In genomic region chr4:124808511-124808910, GRCm38 (mm10) we compare ENCODE assay signal across 17 mouse cellular contexts. TPM values are rescaled to one million over a fixed set of nuclear protein-coding genes. Genes with fewer than 3 reads are reported as not detected.
DNase-seq lines count a peak whose midpoint lies in the region; ATAC-seq and TF ChIP-seq lines count a peak whose summit lies in the region.
"Had no signal": no experiment of that assay in that cellular context is flagged by ENCODE, and none has a peak within 500 bp of the region (broad histone marks: within the 10 kb centered on the region; RNA-seq: fewer than 3 reads in every experiment).

No protein-coding gene starts in this region.

- H3K36me3 ChIP-seq in heart, postnatal 0 days (replicated peaks; ENCODE audit: control insufficient read depth, insufficient read depth, low read length): peaks cover 38% of the 10 kb centered on the region
- peaks cover 75% of the 10 kb centered on the region for H3K36me3 ChIP-seq in liver, embryonic 15.5 days (replicated peaks)
- peaks cover 6% of the 10 kb centered on the region; the same call in 1 of the 2 replicates for H3K36me3 ChIP-seq in stomach, postnatal 0 days (ENCODE audit: control insufficient read depth, insufficient read depth, low read length)

- no peaks in the 10 kb centered on the region for H3K9me3 ChIP-seq in heart, postnatal 0 days (replicated peaks; ENCODE audit: control insufficient read depth, low read length)
- no peaks in the 10 kb centered on the region for H3K9me3 ChIP-seq in liver, embryonic 15.5 days (replicated peaks)
- no peaks in the 10 kb centered on the region for H3K9me3 ChIP-seq in stomach, postnatal 0 days (ENCODE audit: control insufficient read depth, low read length)
- H3K9me3 ChIP-seq: embryonic facial prominence, embryonic 12.5 days; forebrain, embryonic 10.5 days; hindbrain, embryonic 15.5 days; limb, embryonic 12.5 days; midbrain, embryonic 13.5 days had no signal

- 59% methylated on average over 5 of the region's 5 CpGs for WGBS in heart, postnatal 0 days
- 59% methylated on average over 5 of the region's 5 CpGs for WGBS in liver, embryonic 15.5 days (ENCODE audit: insufficient replicate concordance)
- 74% methylated on average over 5 of the region's 5 CpGs for WGBS in stomach, postnatal 0 days

- H3K9ac ChIP-seq in heart, postnatal 0 days (replicated peaks; ENCODE audit: low read depth, low read length): no peak overlapping the region
- no peak overlapping the region for H3K9ac ChIP-seq in liver, embryonic 15.5 days
- H3K9ac ChIP-seq in stomach, postnatal 0 days (ENCODE audit: low read length): no peak overlapping the region
- H3K9ac ChIP-seq: embryonic facial prominence, embryonic 12.5 days; hindbrain, embryonic 15.5 days; limb, embryonic 12.5 days; midbrain, embryonic 13.5 days had no signal

- ATAC-seq in heart, postnatal 0 days (ENCODE audit: insufficient read depth, low read depth): peak; percentile 51; the same call in 1 of the 2 replicates
- peak; percentile 38; the same call in 1 of the 2 replicates for ATAC-seq in liver, embryonic 15.5 days (ENCODE audit: insufficient read depth)
- ATAC-seq in stomach, postnatal 0 days (ENCODE audit: low FRiP score, low TSS enrichment): no peak
- ATAC-seq: midbrain, embryonic 13.5 days; Patski had no signal

- H3K4me3 ChIP-seq in heart, postnatal 0 days (ENCODE audit: low read depth, low read length): no peak overlapping the region
- H3K4me3 ChIP-seq in liver, embryonic 15.5 days (replicated peaks): no peak overlapping the region
- H3K4me3 ChIP-seq in stomach, postnatal 0 days (ENCODE audit: low read depth, low read length): no peak overlapping the region
- H3K4me3 ChIP-seq: embryonic facial prominence, embryonic 12.5 days; forebrain, embryonic 10.5 days; hindbrain, embryonic 15.5 days; left cerebral cortex, adult 2 months; limb, embryonic 12.5 days; midbrain, embryonic 13.5 days had no signal

- no peak overlapping the region for H3K4me2 ChIP-seq in heart, postnatal 0 days (ENCODE audit: low read depth, low read length)
- no peak overlapping the region for H3K4me2 ChIP-seq in liver, embryonic 15.5 days
- H3K4me2 ChIP-seq in stomach, postnatal 0 days (replicated peaks; ENCODE audit: low read depth): no peak overlapping the region
- H3K4me2 ChIP-seq: embryonic facial prominence, embryonic 12.5 days; hindbrain, embryonic 15.5 days; limb, embryonic 12.5 days; midbrain, embryonic 13.5 days had no signal

- peak; percentile 21 for DNase-seq in adrenal gland, postnatal 14 days
- no peak for DNase-seq in adrenal gland, postnatal 4 days (ENCODE audit: low spot score in 2 of 2)
- DNase-seq in kidney, adult 9 months: peak; percentile 42
- no peak for DNase-seq in kidney, adult 11 months
- DNase-seq in heart, postnatal 0 days (ENCODE audit: low spot score): peak; percentile 26
- DNase-seq in stomach, postnatal 0 days (ENCODE audit: low spot score): no peak
- DNase-seq in testis, postnatal 10 days (ENCODE audit: low spot score): no peak
- DNase-seq: adrenal gland, adult 2 months; lung, postnatal 14 days had no signal

- peaks cover 2% of the 10 kb centered on the region; the same call in 1 of the 2 replicates for H3K4me1 ChIP-seq in heart, postnatal 0 days (ENCODE audit: control insufficient read depth, insufficient read depth)
- peaks cover 70% of the 10 kb centered on the region for H3K4me1 ChIP-seq in liver, embryonic 15.5 days (replicated peaks)
- no peaks in the 10 kb centered on the region for H3K4me1 ChIP-seq in stomach, postnatal 0 days (replicated peaks; ENCODE audit: control insufficient read depth, insufficient read depth)

- TF ChIP-seq EP300 in heart, postnatal 0 days (IDR thresholded peaks at IDR 0.05; ENCODE audit: low read depth): no peak
- no peak for TF ChIP-seq EP300 in stomach, postnatal 0 days (optimal IDR thresholded peaks at IDR 0.05)

- 0 out of 2 replicates have a peak overlapping the region, but pooled peaks have one; percentile 28 for H3K27ac ChIP-seq in heart, postnatal 0 days (ENCODE audit: low read depth)
- peak overlapping the region; percentile 10; the same call in 1 of the 2 replicates for H3K27ac ChIP-seq in liver, embryonic 15.5 days (replicated peaks)
- H3K27ac ChIP-seq in stomach, postnatal 0 days (replicated peaks): no peak overlapping the region
- H3K27ac ChIP-seq: embryonic facial prominence, embryonic 12.5 days; forebrain, embryonic 10.5 days; hindbrain, embryonic 15.5 days; left cerebral cortex, adult 2 months; limb, embryonic 12.5 days; midbrain, embryonic 13.5 days had no signal

- H3K27me3 ChIP-seq in heart, postnatal 0 days (ENCODE audit: control insufficient read depth, insufficient read depth, low read length): no peaks in the 10 kb centered on the region
- H3K27me3 ChIP-seq in liver, embryonic 15.5 days: no peaks in the 10 kb centered on the region
- H3K27me3 ChIP-seq in stomach, postnatal 0 days (ENCODE audit: control insufficient read depth, insufficient read depth, low read length): no peaks in the 10 kb centered on the region
- H3K27me3 ChIP-seq: embryonic facial prominence, embryonic 12.5 days; hindbrain, embryonic 15.5 days; limb, embryonic 12.5 days; midbrain, embryonic 13.5 days; Patski had no signal

- TF ChIP-seq CTCF in heart, postnatal 0 days (IDR thresholded peaks at IDR 0.05; ENCODE audit: low read depth): no peak
- TF ChIP-seq CTCF in stomach, postnatal 0 days (IDR thresholded peaks at IDR 0.05; ENCODE audit: low read depth): no peak

RNA-seq across cellular contexts. Expression of gene Mtf1, which starts 6.6 kb away (rescaled TPM):
- 21.1 and 22.5 TPM in 2 replicates for total RNA-seq in adrenal gland, postnatal 14 days (2021)
- 10 to 100 TPM; 25.0 to 27.8 TPM for total RNA-seq in adrenal gland, postnatal 4 days (2021)
- 4.8 and 7.1 TPM in 2 replicates for total RNA-seq in heart, postnatal 0 days (2014; rRNA removed; ENCODE audit: low replicate concordance)
- 9.0 and 9.5 TPM in 2 replicates for polyA plus RNA-seq in heart, postnatal 0 days (2015; fragmentation: Nextera tagmentation; extraction: Ambion mirVana)
- 11.8 and 12.4 TPM in 2 replicates for polyA plus RNA-seq in liver, embryonic 15.5 days (2015; fragmentation: Nextera tagmentation; extraction: Ambion mirVana)
- polyA plus RNA-seq in stomach, postnatal 0 days (2015; fragmentation: Nextera tagmentation; extraction: Ambion mirVana): 10.6 and 11.6 TPM in 2 replicates

RNA-seq across cellular contexts. Expression of gene Yrdc, which starts 42.0 kb away (rescaled TPM):
- 36.4 and 38.7 TPM in 2 replicates for total RNA-seq in adrenal gland, postnatal 14 days (2021)
- 10 to 100 TPM; 42.2 to 42.3 TPM for total RNA-seq in adrenal gland, postnatal 4 days (2021)
- 31.8 and 41.3 TPM in 2 replicates for total RNA-seq in heart, postnatal 0 days (2014; rRNA removed; ENCODE audit: low replicate concordance)
- 15.8 and 16.9 TPM in 2 replicates for polyA plus RNA-seq in heart, postnatal 0 days (2015; fragmentation: Nextera tagmentation; extraction: Ambion mirVana)
- 16.4 and 21.8 TPM in 2 replicates for polyA plus RNA-seq in liver, embryonic 15.5 days (2015; fragmentation: Nextera tagmentation; extraction: Ambion mirVana)
- 31.2 and 32.3 TPM in 2 replicates for polyA plus RNA-seq in stomach, postnatal 0 days (2015; fragmentation: Nextera tagmentation; extraction: Ambion mirVana)

RNA-seq across cellular contexts. Expression of gene 1110065P20Rik, which starts 42.5 kb away (rescaled TPM):
- 44.6 and 50.1 TPM in 2 replicates for total RNA-seq in adrenal gland, postnatal 14 days (2021)
- total RNA-seq in adrenal gland, postnatal 4 days (2021): 10 to 100 TPM; 50.8 to 60.1 TPM
- total RNA-seq in heart, postnatal 0 days (2014; rRNA removed; ENCODE audit: low replicate concordance): 70.2 and 127 TPM in 2 replicates
- polyA plus RNA-seq in heart, postnatal 0 days (2015; fragmentation: Nextera tagmentation; extraction: Ambion mirVana): 51.5 and 54.3 TPM in 2 replicates
- polyA plus RNA-seq in liver, embryonic 15.5 days (2015; fragmentation: Nextera tagmentation; extraction: Ambion mirVana): 12.6 and 12.7 TPM in 2 replicates
- polyA plus RNA-seq in stomach, postnatal 0 days (2015; fragmentation: Nextera tagmentation; extraction: Ambion mirVana): 64.1 and 65.8 TPM in 2 replicates

RNA-seq across cellular contexts. Expression of gene Maneal, which starts 53.5 kb away (rescaled TPM):
- total RNA-seq in adrenal gland, postnatal 14 days (2021): 3.6 and 4.1 TPM in 2 replicates
- 1 to 10 TPM; 7.3 to 7.6 TPM for total RNA-seq in adrenal gland, postnatal 4 days (2021)
- total RNA-seq in heart, postnatal 0 days (2014; rRNA removed; ENCODE audit: low replicate concordance): 0.39 TPM in 1 of 2 replicates, not detected in the other
- 0.04 and 0.11 TPM in 2 replicates for polyA plus RNA-seq in heart, postnatal 0 days (2015; fragmentation: Nextera tagmentation; extraction: Ambion mirVana)
- polyA plus RNA-seq in liver, embryonic 15.5 days (2015; fragmentation: Nextera tagmentation; extraction: Ambion mirVana): 0.03 TPM in 1 of 2 replicates, not detected in the other
- 0.19 and 0.21 TPM in 2 replicates for polyA plus RNA-seq in stomach, postnatal 0 days (2015; fragmentation: Nextera tagmentation; extraction: Ambion mirVana)
- polyA plus RNA-seq: Patski had no signal

Comparison
In these comparisons a context has a peak if more than half of its experiments do, and no peak if none do; other contexts are left out.
1. DNase-seq: peak in adrenal gland, postnatal 14 days (single experiment), kidney, adult 9 months (single experiment) and heart, postnatal 0 days (single experiment); none in adrenal gland, postnatal 4 days (0 of 2), kidney, adult 11 months (single experiment), stomach, postnatal 0 days (single experiment) and testis, postnatal 10 days (single experiment).